Mouse (Mus musculus) 3T3-L1 (cell line): ENCODE results near the gene Kif13a.

Experiments used
- DNase-seq: peaks from one replicate; pipeline ENCODE4 v3.0.0-alpha.2; 2015; ENCODE audit warnings: low read depth, low spot score

The Kif13a gene

GRCm38 (mm10) chr13:46777461-46777860 is 152.2 kb downstream of the Kif13a start:
- DNase-seq, result no peak

- DNase-seq, result no peak
Measured at GRCm38 (mm10) chr13:46776636-46777305, 152.9 kb downstream of the Kif13a start.

GRCm38 (mm10) chr13:46774998-46775397 is 154.7 kb downstream of the Kif13a start:
- DNase-seq, result no peak

- DNase-seq, result no peak
Measured at GRCm38 (mm10) chr13:46772581-46772980, 157.1 kb downstream of the Kif13a start.

- no peak for DNase-seq
Measured at GRCm38 (mm10) chr13:46765361-46765760, 164.3 kb downstream of the Kif13a start.

- no peak for DNase-seq
Measured at GRCm38 (mm10) chr13:46763210-46763609, 166.5 kb downstream of the Kif13a start.

- DNase-seq, result no peak
Measured at GRCm38 (mm10) chr13:46760921-46761320, 168.7 kb downstream of the Kif13a start.

- no peak for DNase-seq
Measured at GRCm38 (mm10) chr13:46759281-46759809, 170.3 kb downstream of the Kif13a start.

- DNase-seq, result no peak
Measured at GRCm38 (mm10) chr13:46758627-46759026, 171.0 kb downstream of the Kif13a start.

- no peak for DNase-seq
Measured at GRCm38 (mm10) chr13:46757946-46758345, 171.7 kb downstream of the Kif13a start.

GRCm38 (mm10) chr13:46753294-46753693 is 176.4 kb downstream of the Kif13a start:
- no peak for DNase-seq

GRCm38 (mm10) chr13:46752566-46753229 is 177.0 kb downstream of the Kif13a start:
- no peak for DNase-seq

GRCm38 (mm10) chr13:46748138-46748873 is 181.4 kb downstream of the Kif13a start:
- DNase-seq, result no peak

GRCm38 (mm10) chr13:46743821-46744220 is 185.8 kb downstream of the Kif13a start:
- DNase-seq, result no peak

- DNase-seq, result no peak
Measured at GRCm38 (mm10) chr13:46742367-46742766, 187.3 kb downstream of the Kif13a start.

- no peak for DNase-seq
Measured at GRCm38 (mm10) chr13:46739426-46739825, 190.2 kb downstream of the Kif13a start.

- DNase-seq, result no peak
Measured at GRCm38 (mm10) chr13:46737482-46737881, 192.2 kb downstream of the Kif13a start.

GRCm38 (mm10) chr13:46736479-46736865 is 193.2 kb downstream of the Kif13a start:
- DNase-seq, result no peak

- DNase-seq, result peak; percentile 50
Measured at GRCm38 (mm10) chr13:46735808-46736478, 193.7 kb downstream of the Kif13a start.

- DNase-seq, result no peak
Measured at GRCm38 (mm10) chr13:46735219-46735807, 194.4 kb downstream of the Kif13a start.

- no peak for DNase-seq
Measured at GRCm38 (mm10) chr13:46729998-46730397, 199.7 kb downstream of the Kif13a start.
